Mouse (Mus musculus) frontal cortex, postnatal 36 days (tissue): Measurements from ENCODE around the gene Mcts1.

ENCODE experiments used
- DNase-seq, 2 experiments: peaks; one replicate each; pipeline ENCODE4 v3.0.0; 2022; ENCODE audit warnings: low spot score in 2 of 2

Mcts1 gene

DNA sequence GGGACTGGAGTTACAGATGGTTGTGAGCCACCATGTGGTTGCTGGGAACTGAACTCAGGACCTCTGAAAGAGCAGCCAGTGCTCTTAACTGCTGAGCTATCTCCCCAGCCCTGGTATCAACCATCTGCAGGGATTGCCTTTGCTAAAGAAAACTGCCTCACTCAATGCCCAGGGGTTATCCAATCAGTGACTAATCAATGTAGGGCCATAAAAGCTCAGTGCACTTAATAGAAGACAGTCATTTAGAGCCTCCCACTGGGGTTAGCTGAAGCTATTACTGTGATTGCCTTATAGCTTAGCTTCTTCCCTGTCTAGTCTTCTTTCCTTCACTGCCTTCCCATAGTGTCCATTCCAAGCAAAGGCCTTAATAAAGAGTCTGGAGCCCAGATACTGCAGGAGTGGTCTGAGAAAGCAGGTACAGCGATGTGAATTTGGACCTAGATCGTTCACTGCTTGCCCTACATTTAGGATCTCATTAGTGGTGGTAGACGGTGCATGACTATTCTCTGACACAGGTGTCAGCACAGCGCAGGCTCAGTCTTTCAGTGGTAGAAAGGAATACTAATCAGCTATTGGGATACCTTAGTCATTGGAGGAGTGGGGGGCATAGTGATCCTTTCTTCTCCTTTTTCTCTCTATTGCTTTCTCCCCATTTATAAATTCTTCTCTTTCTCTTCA, 56.0 kb downstream of the Mcts1 start:
- no peak for DNase-seq
